Mouse (Mus musculus): ENCODE measurements around the gene Prdm13. TPM values are rescaled to one million over a fixed set of nuclear protein-coding genes. Genes with fewer than 3 reads are reported as not detected.

The Prdm13 gene
- total and polyA plus RNA-seq, 3 experiments = not detected

- TF ChIP-seq ZMIZ1 (IDR thresholded peaks at IDR 0.05; ENCODE audit: low read depth, low read length) (no peak), ELF1 (IDR thresholded peaks at IDR 0.05; ENCODE audit: low read depth, low read length) (no peak), NELFE (IDR thresholded peaks at IDR 0.05; ENCODE audit: low read depth, low read length) (no peak), E2F4 (IDR thresholded peaks at IDR 0.05; ENCODE audit: insufficient replicate concordance, low read depth, low read length) (no peak), POLR2A (IDR thresholded peaks at IDR 0.05; ENCODE audit: low read depth, low read length) (no peak), ZKSCAN1 (IDR thresholded peaks at IDR 0.05; ENCODE audit: borderline replicate concordance, low read depth, low read length) (no peak), MAZ (IDR thresholded peaks at IDR 0.05; ENCODE audit: low read depth, low read length) (no peak), RAD21 (IDR thresholded peaks at IDR 0.05; ENCODE audit: low read depth, low read length) (no peak), ZNF384 (IDR thresholded peaks at IDR 0.05; ENCODE audit: low read depth, low read length) (no peak), NRF1 (IDR thresholded peaks at IDR 0.05; ENCODE audit: low read depth, low read length) (no peak), HCFC1 (IDR thresholded peaks at IDR 0.05; ENCODE audit: low read depth, low read length) (no peak), MEF2A (IDR thresholded peaks at IDR 0.05; ENCODE audit: borderline replicate concordance, low read depth, low read length) (no peak), JUN (IDR thresholded peaks at IDR 0.05; ENCODE audit: insufficient read depth, low read depth, low read length) (no peak), ETS1 (conservative IDR thresholded peaks at IDR 0.05; ENCODE audit: low read depth, low read length) (no peak), USF1 (IDR thresholded peaks at IDR 0.05; ENCODE audit: low read depth, low read length) (no peak), KAT2A (IDR thresholded peaks at IDR 0.05; ENCODE audit: insufficient replicate concordance, low read length) (no peak), BHLHE40 (IDR thresholded peaks at IDR 0.05; ENCODE audit: low read depth, low read length) (no peak), CHD2 (IDR thresholded peaks at IDR 0.05; ENCODE audit: low read length) (no peak), CTCF (conservative IDR thresholded peaks at IDR 0.05 in 1 of 2, IDR thresholded peaks at IDR 0.05 in 1 of 2; ENCODE audit: low read depth in 2 of 2, low read length in 2 of 2) (no peak), SMC3 (IDR thresholded peaks at IDR 0.05; ENCODE audit: low read depth, low read length) (no peak)
- dilution Hi-C loops (cut with MboI; ENCODE audit: extremely low pct_ligation_motif_present, extremely low pct_unique_long_range_greater_than_20kb, low sequenced_read_pairs) (no loop called here), in situ Hi-C loops (cut with MboI; ENCODE audit: low pct_ligation_motif_present, low pct_unique_long_range_greater_than_20kb, low sequenced_read_pairs) (no loop called here)
- H3K27me3 ChIP-seq (replicated peaks) = no peaks in the 10 kb centered on the region
- no peaks in the 10 kb centered on the region for H3K36me3 ChIP-seq (replicated peaks in 1 of 2; ENCODE audit: control insufficient read depth in 1 of 2, insufficient read depth in 1 of 2, low read length in 1 of 2)
- no peak overlapping the region for H3K9ac ChIP-seq (ENCODE audit: insufficient read depth, low read depth)
- H3K4me2 ChIP-seq (ENCODE audit: insufficient read depth, low read depth, poor library complexity, severe bottlenecking) = no peak overlapping the region
- no peak overlapping the region for H3K27ac ChIP-seq (ENCODE audit: insufficient read depth, low read depth)
- no peaks in the 10 kb centered on the region for H3K79me2 ChIP-seq (replicated peaks; ENCODE audit: control insufficient read depth, extremely low read depth, insufficient read depth, poor library complexity, severe bottlenecking)
- no peak for DNase-seq (ENCODE audit: extremely low read depth)
- no peak overlapping the region for H3K4me3 ChIP-seq (replicated peaks in 1 of 3; ENCODE audit: low read depth in 2 of 3, low read length in 2 of 3, poor library complexity in 1 of 3)
- H3K4me1 ChIP-seq (ENCODE audit: control insufficient read depth in 1 of 2, insufficient read depth in 2 of 2) = no peaks in the 10 kb centered on the region
- H3K9me3 ChIP-seq (replicated peaks; ENCODE audit: low read length) = no peaks in the 10 kb centered on the region
Measured at GRCm38 (mm10) chr4:21658184-21658583, 27.6 kb downstream of the Prdm13 start.

- in situ Hi-C loops (cut with MboI; ENCODE audit: low pct_ligation_motif_present, low pct_unique_long_range_greater_than_20kb, low sequenced_read_pairs) (no loop called here), dilution Hi-C loops (cut with MboI; ENCODE audit: extremely low pct_ligation_motif_present, extremely low pct_unique_long_range_greater_than_20kb, low sequenced_read_pairs) (no loop called here)
- H3K9me3 ChIP-seq (replicated peaks; ENCODE audit: low read length) = no peaks in the 10 kb centered on the region
- no peak overlapping the region for H3K4me2 ChIP-seq (ENCODE audit: insufficient read depth, low read depth, poor library complexity, severe bottlenecking)
- no peak overlapping the region for H3K4me3 ChIP-seq (replicated peaks in 1 of 3; ENCODE audit: low read depth in 2 of 3, low read length in 2 of 3, poor library complexity in 1 of 3)
- H3K4me1 ChIP-seq (ENCODE audit: control insufficient read depth in 1 of 2, insufficient read depth in 2 of 2) = 0 out of 4 replicates have a peak, but pooled peaks cover 0 to 4% of the 10 kb centered on the region in 2 experiments
- peaks cover 3% of the 10 kb centered on the region for H3K27me3 ChIP-seq (replicated peaks)
- DNase-seq (ENCODE audit: extremely low read depth) = no peak
- H3K9ac ChIP-seq (ENCODE audit: insufficient read depth, low read depth) = no peak overlapping the region
- H3K36me3 ChIP-seq (replicated peaks in 1 of 2; ENCODE audit: control insufficient read depth in 1 of 2, insufficient read depth in 1 of 2, low read length in 1 of 2) = no peaks in the 10 kb centered on the region
- H3K79me2 ChIP-seq (replicated peaks; ENCODE audit: control insufficient read depth, extremely low read depth, insufficient read depth, poor library complexity, severe bottlenecking) = no peaks in the 10 kb centered on the region
- TF ChIP-seq MAX (IDR thresholded peaks at IDR 0.05; ENCODE audit: low read length) (no peak), USF2 (conservative IDR thresholded peaks at IDR 0.05; ENCODE audit: low read depth, low read length) (no peak)
- no peak overlapping the region for H3K27ac ChIP-seq (ENCODE audit: insufficient read depth, low read depth)
Measured at GRCm38 (mm10) chr4:21629275-21629583, 56.5 kb downstream of the Prdm13 start.
